Mouse (Mus musculus) urinary bladder, postnatal 0 days (tissue): ENCODE results near the gene Sema3g. TPM values are rescaled to one million over a fixed set of nuclear protein-coding genes. Genes with fewer than 3 reads are reported as not detected.

Source experiments
- polyA plus RNA-seq: library from polyadenylated mRNA; unstranded; fragments of >200 nt; fragmentation: Nextera tagmentation; extraction: Ambion mirVana; gene quantifications from 2 replicates; pipeline ENCODE4 v1.2.1, GENCODE M21; 2015

The Sema3g gene
- polyA plus RNA-seq = 0.46 and 0.54 TPM in 2 replicates

GRCm38 (mm10) chr14:31217666-31218065 lies at the start of gene Sema3g:
Gene Sema3g, plus strand, starts transcription at chr14:31217860.

DNA sequence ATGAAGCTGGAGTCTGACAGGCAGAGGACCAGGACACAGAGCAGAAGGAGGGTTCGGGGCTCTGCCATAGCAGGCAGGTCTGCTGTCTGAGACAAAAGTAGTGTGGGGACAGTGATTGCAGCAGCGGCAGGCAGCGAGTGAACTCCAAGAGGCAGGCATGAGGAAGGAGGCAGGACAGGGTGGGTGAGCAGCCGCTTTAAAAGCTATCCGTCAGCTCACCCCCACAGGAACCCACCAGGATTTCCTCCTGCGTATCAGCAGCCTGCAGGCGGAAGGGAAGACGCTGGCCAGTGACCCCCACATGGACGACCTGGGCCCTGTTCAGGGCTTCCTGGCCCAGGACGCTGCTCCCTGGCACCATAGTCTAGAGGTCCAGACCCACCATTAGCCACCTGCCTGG lies 49.2 kb upstream of the Sema3g start, which contains the start of gene Stab1:
Gene Stab1, minus strand, starts transcription at position 217 of the 400 bp plus-strand sequence.

GRCm38 (mm10) chr14:31208084-31208483 lies 9.6 kb upstream of the Sema3g start, which contains the start of gene Tnnc1:
Gene Tnnc1, plus strand, starts transcription at chr14:31208312.

GRCm38 (mm10) chr14:31216846-31217245 lies 814 bp upstream of the Sema3g start, which contains the start of gene Nisch:
Gene Nisch, minus strand, starts transcription at chr14:31216946.

GRCm38 (mm10) chr14:31251084-31251604 lies 33.5 kb downstream of the Sema3g start, which contains the start of the genes Phf7 and Bap1:
Gene Phf7, minus strand, starts transcription at chr14:31251317.
Gene Bap1, plus strand, starts transcription at chr14:31251450.

Other genes starting within 250 kb of the Sema3g start
- 40.3 and 49.5 TPM in 2 replicates for gene Glt8d1, start 216.5 kb upstream of the Sema3g start, polyA plus RNA-seq
- gene Spcs1, start 216.2 kb upstream of the Sema3g start, polyA plus RNA-seq = 525 and 564 TPM in 2 replicates
- gene Pbrm1, start 198.7 kb upstream of the Sema3g start, polyA plus RNA-seq = 67.0 and 78.1 TPM in 2 replicates
- gene Gnl3, start 198.7 kb upstream of the Sema3g start, polyA plus RNA-seq = 63.5 and 68.1 TPM in 2 replicates
- gene Smim4, start 88.9 kb upstream of the Sema3g start, polyA plus RNA-seq = 56.9 and 62.9 TPM in 2 replicates
- gene Nt5dc2, start 86.8 kb upstream of the Sema3g start, polyA plus RNA-seq = 51.1 and 53.6 TPM in 2 replicates
- gene Stab1, start 49.2 kb upstream of the Sema3g start, polyA plus RNA-seq = 29.5 and 44.3 TPM in 2 replicates
- 15.4 and 16.1 TPM in 2 replicates for gene Tnnc1, start 9.5 kb upstream of the Sema3g start, polyA plus RNA-seq
- 175 TPM in 2 replicates for gene Nisch, start 914 bp upstream of the Sema3g start, polyA plus RNA-seq
- gene Phf7, start 33.5 kb downstream of the Sema3g start, polyA plus RNA-seq = 12.6 and 13.1 TPM in 2 replicates
- gene Bap1, start 33.6 kb downstream of the Sema3g start, polyA plus RNA-seq = 29.7 and 30.1 TPM in 2 replicates
- gene Dnah1, start 106.0 kb downstream of the Sema3g start, polyA plus RNA-seq = 1.5 and 1.7 TPM in 2 replicates
- 25.9 and 26.1 TPM in 2 replicates for gene Capn7, start 118.8 kb downstream of the Sema3g start, polyA plus RNA-seq
- gene Sh3bp5, start 218.2 kb downstream of the Sema3g start, polyA plus RNA-seq = 38.0 and 40.1 TPM in 2 replicates